Mouse (Mus musculus) urinary bladder, postnatal 4 days (tissue): ENCODE measurements around the gene Pklr.
A peak's percentile ranks its signal among the peaks of the same experiment; 100 is the strongest.

Experiments
- DNase-seq, 2 experiments: peaks; one replicate each; pipeline ENCODE4 v3.0.0; 2021 to 2022; ENCODE audit warnings: low spot score in 2 of 2

The Pklr gene

DNA sequence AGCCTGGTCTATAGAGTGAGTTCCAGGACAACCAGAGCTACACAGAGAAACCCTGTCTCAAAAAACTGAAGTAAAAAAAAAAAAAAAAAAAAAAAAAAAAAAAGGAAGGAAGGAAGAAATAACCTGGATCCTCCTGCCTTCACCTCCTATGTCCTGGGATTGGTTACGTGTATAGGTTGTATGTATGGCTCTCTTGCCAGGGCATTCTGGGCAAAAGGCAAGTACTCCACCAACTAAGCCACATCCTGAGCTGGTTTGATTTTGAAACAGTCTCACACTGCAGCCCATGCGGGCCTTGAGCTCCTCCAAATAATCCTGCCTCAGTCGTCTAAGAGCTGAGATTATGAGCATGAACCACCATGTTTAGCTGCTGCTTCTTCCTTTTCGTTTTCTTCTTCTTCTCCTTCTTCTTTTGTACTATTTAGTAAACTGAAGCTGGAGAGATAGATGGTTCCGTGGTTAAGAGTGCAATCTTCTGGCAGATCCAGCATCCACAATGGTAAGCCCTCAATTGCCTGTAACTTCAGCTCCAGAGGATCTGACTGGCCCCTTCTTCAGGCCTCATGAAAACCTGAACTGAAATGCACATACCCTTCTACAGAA, 27.8 kb downstream of the Pklr start:
- DNase-seq, result no peak

DNA sequence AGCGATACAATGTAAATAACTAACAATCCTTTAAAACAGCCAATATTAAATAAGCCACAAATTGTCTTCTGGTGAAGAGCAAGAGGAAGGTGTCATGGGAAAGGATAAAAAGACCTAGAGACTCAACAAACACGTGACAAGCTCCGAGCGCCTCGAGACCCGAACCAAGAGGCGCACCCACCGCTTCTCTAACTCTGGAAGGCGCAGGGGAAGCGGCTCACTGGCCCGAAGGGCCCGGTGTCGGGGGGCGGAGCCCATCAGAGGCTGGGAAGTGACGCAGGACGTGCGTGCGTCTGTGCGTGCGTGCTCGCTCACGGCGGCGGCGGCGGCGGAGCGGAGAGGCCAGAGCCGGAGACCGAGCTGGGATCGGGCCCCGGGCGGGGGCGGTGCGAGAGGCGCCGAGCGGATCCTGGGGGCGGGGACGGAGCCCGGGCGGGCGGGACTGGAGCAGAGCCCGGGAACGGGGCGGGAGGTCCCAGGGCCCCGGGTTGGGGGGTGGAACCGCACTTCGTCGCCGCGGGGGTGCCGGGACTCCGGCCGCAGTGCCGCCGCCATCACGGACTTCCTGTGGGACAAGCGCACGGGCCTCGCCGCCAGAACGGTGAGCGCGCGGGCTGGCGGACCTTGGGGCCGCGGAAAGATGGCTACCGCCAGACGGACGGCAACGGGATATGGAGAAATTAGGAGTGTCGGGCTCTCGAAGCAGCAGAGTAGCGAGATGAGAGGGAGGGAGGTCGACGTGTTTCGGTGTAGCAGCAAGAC, 28.7 kb downstream of the Pklr start, which contains the start of gene Clk2:
TSS of gene Clk2 (plus strand) at position 290 of the 762 bp plus-strand sequence.
- DNase-seq, result peak; percentile 90 to 94

DNA sequence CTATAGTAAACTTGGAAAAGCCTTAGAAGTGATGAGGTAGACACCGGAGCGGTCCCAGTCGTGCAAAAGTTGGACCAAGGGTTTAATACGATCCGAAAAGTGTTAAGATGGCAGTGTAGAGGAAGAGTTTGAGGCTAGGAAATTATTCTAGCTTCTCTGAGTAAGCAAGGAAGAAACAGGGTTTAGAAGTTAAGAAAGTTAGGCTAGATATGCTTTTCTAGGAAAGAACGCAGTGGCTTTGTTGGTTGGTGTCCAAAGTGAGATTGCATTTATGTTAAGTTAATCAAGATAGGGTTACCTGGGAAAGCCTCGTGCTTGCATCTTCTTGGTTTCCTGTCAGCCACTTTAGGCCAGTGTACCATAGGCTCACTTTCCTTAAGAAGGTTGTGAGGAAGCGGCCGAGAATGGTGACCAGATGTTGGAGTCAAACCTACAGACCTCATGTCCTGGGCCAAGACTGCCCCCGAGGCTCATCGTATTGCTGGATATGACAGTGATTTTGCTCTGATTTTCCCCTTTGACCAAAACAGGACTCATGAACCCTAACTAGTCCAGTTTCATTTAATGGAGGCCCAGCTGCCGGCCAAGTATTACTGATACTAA, 29.4 kb downstream of the Pklr start:
- no peak for DNase-seq

DNA sequence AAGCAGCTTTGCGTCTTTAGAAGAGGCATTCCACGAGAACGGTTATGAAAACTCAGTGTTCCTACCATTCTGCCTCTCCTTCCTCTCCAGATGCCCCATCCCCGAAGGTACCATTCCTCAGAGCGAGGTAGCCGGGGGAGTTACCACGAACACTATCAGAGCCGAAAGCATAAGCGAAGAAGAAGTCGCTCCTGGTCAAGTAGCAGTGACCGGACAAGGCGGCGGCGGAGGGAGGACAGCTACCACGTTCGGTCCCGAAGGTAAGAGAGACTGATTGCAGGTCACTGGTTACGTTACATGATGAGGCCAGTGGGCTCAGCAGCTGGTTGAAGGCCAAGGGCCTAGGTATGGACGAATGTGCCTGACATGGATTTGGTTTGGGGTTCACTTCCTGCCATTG, 31.0 kb downstream of the Pklr start:
- DNase-seq, result no peak

DNA sequence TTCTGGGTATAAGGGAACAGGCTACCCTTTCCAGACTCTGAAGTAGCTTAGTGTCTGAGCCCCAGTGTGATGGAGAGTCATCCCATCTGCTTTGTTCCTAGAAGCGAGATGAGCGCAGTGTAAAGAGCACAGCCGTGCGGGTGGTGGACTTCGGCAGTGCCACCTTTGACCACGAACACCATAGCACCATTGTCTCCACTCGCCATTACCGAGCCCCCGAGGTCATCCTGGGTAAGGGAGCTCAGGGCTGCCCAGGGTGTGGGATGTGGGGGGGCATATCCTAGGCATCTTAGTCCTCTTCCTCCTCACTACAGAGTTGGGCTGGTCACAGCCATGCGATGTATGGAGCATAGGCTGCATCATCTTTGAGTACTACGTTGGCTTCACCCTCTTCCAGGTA, 38.9 kb downstream of the Pklr start:
- DNase-seq, result no peak

DNA sequence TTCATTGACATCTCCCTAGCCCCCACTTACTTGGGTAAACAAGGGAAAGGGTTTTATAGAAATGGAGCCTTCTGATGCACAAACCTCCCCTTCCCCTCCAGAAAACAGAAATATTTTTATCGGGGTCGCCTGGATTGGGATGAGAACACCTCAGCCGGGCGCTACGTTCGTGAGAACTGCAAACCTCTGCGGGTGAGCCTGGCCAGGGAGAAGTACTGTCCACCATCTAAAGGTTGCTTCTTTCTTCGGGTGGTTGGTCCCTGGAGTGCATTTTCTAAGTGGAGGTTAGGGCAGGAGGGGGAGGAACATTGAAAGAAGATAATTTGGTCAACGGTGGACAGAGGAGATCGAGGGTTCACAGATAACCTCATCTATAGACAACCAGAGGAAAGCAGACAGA, 39.6 kb downstream of the Pklr start:
- DNase-seq, result no peak

DNA sequence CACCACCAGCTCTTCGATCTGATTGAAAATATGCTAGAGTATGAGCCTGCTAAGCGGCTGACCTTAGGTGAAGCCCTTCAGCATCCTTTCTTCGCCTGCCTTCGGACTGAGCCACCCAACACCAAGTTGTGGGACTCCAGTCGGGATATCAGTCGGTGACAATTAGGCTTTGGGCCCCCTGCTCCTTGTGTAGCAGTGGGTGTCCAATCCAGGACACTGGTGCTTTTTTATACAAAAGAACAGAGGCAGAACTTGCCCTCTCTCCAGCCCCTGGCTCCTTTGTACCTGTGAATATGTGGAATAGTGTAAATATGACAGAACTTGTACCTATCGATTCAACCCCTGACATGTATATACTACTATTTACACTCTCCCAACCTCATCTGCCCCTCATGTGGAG, 40.5 kb downstream of the Pklr start:
- DNase-seq, result no peak

DNA sequence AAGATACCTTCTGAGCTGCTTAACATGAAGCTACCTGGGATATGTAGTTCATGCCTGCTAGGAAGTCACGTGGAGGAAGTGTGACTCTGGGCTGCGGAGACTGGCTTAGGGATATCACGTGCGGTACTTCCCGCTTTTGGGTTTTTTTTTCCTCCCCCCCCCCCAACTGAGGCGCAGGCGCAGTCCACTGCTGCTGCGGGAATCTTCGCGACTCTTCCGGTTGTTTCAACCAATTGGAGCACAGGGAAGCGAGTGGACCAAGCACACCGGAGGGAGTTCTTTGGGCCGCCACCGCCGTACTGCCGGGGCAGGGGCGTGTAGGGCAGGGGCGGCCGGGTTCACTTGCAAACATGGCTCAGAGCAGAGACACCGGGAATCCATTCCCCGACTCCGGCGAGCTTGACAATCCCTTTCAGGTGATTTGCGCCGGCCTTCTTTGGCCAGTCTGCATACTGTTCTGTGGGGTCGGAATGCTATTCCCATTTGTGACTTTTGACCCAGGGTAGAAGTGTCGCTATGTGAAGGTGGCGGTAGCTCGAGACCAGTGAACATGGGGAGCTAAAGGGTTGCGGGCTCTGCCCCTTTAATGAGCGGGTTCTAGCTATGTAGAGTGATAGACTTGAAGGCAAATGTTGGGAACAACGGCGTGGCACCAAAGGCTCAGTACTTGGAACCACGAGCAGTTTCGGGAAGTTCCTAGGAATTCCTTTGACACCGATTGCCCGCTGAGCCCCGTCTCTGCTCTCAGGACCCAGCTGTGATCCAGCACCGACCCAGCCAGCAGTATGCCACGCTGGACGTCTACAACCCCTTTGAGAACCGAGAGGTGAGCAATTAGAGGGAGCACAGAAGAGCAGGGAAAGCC, 41.5 kb downstream of the Pklr start, which contains the start of gene Scamp3:
TSS of gene Scamp3 (plus strand) at position 232 of the 865 bp plus-strand sequence.
- peak; percentile 79 to 82 for DNase-seq

DNA sequence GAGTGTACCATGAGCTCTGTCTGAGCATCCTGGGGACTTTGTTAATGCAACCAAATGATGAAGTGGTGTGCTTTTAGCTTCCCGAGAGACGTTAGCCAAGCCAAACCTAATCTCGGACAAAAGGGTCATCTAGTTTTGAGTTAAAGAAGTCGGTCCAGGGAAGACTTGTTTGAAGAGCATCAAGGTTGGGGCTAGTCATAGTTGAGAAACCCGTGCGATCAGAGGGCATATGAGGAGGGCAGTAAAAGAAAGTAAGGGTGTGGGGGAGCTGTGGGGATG, 42.1 kb downstream of the Pklr start:
- no peak for DNase-seq

DNA sequence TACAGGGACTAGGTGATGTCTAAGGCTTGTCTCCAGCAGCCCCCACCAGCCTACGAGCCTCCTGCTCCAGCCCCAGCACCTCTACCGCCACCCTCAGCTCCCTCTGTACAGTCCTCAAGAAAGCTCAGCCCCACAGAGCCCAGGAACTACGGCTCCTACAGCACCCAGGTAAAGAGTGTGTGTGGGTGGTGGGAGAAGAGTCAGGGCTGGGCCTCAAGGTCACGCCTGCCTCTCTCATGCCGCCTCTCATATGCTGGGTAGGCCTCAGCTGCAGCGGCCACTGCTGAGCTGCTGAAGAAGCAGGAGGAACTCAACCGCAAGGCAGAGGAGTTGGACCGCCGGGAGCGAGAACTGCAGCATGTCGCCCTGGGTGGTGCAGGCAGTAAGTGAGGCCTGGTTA, 43.1 kb downstream of the Pklr start:
- no peak for DNase-seq

DNA sequence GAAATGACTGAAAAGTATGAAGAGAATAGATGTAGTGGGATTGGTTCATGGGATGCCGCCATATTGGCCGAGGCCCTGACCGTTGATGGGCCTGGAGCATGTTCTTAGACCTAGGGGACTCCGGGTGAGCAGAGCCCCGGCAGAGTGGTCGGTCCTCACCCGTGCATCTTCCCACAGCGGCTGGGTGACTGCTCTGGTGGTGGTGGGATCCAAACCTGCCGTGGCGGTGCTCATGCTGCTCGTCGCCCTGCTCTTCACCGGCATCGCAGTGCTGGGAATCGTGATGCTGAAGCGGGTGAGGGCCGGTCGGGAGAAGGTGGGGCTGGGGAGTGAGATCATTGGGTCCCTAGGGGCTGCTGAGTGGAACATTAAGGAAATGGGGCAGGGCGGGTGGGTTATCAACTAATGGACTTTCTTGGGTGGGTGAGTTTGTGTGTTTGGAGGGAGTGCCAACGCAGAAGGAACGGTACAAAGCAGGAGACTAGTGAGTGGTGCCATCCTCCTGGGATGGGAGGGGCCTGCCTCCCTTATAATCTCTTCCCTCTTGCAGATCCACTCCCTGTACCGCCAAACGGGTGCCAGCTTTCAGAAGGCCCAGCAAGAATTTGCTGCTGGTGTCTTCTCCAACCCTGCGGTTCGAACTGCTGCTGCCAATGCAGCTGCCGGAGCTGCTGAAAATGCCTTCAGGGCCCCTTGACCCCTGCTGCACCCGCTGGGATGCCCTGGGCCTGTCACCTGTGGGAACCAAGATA, 46.0 kb downstream of the Pklr start:
- no peak for DNase-seq

DNA sequence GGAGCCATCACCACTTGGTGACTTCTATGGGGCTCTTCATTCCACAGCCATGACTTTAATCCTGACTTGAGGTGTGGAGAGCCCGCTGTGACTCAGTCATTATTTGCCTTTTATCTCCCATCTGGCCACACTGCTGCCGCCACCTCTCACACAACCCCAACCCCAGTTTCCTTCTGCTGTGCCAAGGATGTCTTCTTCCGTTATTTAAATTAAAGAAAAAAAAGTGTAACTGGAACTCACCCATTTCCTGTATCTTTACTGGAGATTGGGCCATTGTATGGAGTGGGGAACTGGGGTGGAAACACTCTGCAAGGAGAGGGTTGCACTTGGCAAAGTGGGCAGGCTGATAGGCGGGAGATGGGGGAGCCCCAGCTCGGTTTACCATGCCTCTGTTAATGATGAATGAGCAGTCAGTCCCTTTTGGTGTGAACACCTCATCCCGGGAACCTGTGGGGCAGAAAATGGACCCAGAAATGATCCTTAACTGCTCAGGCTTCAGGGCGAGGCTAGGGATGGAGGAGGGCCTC, 46.7 kb downstream of the Pklr start:
- no peak for DNase-seq

DNA sequence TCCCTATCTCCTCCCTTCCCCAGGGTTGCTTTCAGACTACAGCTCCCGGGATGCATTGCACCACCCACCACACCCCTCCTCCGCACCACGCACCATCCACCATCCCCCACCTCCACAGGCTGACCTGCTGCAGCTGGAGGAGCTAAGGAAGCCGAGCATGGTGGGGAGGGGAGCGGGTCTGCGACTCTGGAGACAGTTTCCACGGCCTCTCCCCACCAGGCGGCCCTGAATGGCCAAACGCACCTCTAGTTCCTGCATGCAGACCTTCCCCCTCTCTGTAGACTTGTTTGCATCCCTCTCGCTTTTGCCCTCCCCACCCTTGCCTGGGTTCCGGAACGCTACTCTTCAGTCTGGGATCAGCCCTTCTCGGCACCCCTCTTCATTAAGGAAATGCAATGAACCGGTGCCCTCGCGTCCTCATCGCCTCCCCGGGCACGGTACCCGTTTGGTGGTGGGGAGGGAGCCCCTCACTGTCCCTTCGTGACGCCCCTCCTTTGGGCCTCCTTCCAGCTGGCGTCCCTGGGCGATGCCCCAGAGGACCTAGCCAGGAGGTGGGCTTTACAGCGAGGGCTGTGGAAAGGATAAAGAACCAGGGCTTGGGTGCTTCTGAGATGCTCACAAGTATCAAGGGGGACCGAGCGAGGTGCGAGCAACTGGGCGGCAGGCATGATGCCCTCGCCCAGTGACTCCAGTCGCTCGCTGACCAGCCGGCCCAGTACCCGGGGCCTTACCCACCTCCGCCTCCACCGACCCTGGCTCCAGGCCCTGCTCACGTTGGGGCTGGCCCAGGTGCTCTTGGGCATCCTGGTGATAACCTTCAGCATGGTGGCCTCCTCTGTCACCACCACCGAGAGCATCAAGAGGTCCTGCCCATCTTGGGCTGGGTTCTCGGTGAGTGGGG, 47.4 kb downstream of the Pklr start, which contains the start of gene Fam189b:
TSS of gene Fam189b (plus strand) at position 86 of the 901 bp plus-strand sequence.
- DNase-seq, result peak; percentile 83 to 88

DNA sequence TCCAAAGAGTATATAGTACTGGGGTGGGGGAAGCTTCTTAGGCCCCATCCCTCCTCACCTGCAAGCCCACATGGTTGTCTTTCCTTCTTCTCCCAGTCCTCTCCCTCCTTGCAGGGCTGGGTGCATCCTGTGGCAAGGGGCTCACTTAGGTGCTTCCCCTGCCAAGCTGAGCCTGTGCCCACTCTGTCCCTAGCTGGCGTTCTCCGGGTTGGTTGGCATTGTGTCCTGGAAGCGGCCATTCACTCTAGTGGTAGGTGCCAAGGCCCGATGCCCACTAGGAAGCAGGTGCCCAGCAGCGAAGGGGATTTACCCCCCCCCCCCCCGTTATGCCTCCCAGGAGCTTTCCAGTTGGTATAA, 48.0 kb downstream of the Pklr start:
- DNase-seq, result no peak

DNA sequence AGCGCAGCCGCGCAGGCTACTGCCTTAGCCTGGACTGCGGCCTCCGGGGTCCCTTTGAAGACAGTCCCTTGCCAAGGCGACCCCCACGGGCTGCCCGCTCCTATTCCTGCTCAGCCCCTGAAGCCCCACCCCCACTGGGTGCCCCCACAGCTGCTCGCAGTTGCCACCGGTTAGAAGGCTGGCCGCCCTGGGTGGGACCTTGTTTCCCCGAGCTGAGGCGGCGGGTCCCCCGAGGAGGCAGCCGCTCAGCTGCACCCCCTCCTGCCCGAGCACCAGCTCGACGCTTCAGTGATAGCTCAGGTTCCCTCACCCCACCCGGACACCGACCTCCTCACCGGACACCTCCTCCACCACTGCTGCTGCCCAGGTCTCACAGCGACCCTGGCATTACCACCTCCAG, 51.3 kb downstream of the Pklr start:
- no peak for DNase-seq

DNA sequence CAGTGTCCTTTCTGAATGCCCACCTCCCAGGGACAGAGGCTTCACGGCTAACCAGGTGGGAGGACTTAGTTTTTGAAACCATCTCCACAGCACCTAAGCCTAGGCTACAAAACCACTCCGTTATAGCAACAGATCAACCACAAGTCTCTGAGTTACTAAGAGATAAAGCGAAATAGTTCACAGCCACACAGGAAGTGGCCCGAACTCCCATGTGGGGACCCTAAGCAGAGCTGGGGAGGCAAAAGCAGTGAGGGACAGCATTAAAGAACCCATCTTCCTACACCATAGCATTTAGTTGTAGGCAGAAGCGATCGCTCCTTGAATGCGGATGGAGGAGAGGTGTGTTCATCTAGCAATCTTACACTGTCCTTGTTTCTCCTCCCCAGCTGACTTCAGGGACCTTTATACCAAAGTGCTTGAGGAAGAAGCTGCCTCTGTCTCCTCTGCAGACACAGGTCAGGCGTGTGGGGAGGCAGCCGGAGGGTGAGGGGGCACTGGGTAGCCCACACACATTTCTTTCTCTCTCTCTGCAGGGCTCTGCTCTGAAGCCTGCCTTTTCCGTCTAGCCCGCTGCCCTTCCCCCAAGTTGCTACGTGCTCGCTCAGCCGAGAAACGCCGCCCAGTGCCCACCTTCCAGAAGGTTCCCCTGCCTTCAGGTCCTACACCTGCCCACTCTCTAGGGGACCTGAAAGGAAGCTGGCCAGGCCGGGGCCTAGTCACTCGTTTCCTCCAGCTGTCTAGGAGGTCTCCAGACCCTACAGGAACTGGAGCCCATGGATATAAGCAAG, 51.9 kb downstream of the Pklr start:
- DNase-seq, result no peak

DNA sequence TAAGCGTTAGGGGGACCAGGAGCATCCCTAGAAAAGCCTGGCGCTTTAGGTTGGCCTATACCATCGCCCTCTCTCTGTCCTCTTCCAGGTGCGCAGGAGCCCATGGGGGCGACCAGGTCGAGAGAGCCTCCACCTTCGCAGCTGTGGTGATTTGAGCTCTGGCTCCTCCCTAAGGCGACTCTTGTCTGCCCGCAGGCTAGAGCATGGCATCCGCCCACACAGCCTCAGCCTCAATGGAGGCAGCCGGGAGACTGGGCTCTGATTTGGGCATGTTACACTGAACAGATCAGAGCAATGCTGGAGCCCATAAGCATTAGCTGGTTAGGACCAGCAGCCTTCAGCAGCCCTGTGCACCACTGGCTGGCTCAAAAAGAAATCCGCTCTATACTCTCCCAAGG, 52.5 kb downstream of the Pklr start:
- no peak for DNase-seq

DNA sequence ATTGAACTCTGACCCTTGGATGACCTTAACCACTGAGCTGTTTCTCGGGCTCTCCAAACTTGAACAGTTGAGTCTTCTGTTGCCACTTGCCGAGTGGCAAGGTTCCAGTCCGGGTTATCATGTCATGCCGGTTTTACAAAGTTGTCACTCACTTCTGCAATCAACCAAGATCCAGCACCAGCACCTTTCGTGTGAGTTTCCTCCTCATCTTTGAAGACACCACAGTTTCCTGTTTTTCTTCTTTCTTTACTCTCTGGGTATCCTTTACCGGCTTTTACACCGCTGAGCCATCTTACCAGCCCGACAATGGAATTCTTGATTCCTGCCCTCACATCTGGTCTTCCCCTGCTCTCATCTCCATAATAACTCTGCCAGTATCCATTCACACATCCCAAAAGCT, 54.5 kb downstream of the Pklr start:
- DNase-seq, result no peak

DNA sequence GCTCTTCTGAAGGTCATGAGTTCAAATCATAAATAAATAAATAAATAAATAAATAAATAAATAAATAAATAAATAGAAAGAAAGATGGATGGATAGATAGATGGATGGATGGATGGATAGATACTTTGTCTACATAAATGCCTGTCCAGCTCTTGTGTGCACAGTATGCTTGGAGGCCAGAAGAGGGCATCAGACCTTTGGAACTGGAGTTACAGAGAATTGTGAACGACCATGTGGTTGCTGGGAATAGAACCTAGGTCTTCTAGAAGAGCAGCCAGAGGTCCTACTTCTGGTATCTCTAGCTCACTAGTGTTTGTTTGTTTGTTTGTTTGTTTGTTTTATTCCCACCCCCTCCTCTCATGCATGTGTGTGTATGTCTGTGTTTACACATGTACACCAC, 57.4 kb downstream of the Pklr start:
- DNase-seq, result no peak

DNA sequence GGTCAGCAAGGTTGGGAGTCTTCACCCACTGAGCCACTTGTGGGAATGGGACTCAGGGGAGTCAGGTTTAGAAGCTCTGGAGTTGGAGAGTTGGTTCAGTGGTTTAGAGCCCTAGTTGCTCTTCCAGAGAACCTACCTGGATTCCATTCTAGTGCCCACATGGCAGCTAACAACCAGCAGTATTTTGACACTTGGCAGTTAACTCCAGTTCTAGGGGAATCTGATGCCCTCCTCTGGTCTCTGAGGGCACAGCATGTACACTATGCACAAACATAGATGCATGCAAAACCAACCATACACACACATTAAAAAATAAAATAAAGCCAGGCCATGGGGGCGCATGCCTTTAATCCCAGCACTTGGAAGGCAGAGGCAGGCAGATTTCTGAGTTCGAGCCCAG, 57.9 kb downstream of the Pklr start:
- no peak for DNase-seq
